Mouse (Mus musculus) thymus, adult 18-20 months (tissue): ENCODE measurements around the gene Itga3.

Source experiments
- DNase-seq, 2 experiments: peaks; one replicate each; pipeline ENCODE4 v3.0.0; 2022; ENCODE audit warnings: mixed read lengths in 2 of 2

The Itga3 gene

DNA sequence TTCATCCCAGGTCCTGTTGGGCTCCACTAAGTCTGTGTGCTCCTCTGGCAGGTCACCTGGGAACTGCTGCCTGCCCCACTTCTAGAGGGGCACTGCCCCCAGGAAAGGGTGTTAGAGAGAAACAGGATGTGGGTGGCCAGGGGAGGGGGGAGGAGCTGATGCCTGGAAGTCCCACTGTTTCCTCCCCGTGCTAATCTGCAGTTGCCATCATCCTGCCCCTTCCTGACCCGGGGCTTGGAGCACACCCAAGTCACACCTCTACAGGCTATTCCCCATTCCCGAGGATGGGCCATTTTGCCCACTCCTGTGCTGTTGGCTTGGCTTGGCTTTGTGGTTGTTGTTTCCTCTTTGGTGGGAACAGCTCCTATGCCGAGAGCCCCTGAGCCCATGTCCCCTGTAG lies 76.1 kb downstream of the Itga3 start:
- peak; percentile 63 to 80 for DNase-seq

DNA sequence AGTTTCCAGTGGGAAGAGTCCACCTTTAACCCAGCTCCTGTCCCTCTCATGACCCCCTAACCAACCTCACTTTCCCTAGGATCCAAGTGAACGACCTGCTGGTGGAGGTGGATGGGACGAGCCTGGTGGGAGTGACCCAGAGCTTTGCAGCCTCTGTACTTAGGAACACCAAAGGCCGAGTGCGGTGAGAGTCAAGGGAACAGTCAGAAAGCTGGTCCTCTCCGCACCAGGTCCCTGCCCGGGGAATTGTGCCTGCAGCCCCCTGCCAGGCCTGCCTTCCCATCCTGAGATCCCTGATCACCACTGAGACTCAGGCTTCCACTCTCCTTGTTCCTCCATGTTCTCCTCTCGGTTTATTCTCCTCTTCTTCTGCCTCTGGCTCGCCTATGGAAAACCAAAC lies 76.5 kb downstream of the Itga3 start:
- DNase-seq = no peak

DNA sequence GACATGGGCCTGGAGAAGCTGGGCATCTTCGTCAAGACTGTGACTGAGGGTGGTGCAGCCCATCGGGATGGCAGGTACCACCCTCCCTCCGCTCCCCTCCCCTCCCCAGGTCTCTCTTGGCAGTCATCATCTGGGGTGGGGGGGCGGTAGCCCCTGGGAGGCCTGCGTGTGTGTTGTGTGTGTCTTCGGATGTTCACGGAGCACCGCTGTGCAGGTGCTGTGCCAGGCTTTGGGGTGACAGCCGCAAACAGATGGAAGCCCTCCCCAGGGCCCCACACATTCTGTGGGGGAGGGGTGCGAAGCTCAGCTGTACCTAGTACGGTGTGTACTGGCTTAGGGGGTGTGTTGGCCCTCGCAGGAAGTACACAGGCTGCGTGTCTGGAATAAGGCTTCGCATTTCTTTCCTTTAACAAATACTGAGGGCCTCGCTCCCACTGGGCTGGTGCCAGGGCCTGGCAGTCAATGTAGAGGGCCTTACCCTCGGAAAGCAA lies 78.5 kb downstream of the Itga3 start:
- DNase-seq = peak; percentile 94 to 97

DNA sequence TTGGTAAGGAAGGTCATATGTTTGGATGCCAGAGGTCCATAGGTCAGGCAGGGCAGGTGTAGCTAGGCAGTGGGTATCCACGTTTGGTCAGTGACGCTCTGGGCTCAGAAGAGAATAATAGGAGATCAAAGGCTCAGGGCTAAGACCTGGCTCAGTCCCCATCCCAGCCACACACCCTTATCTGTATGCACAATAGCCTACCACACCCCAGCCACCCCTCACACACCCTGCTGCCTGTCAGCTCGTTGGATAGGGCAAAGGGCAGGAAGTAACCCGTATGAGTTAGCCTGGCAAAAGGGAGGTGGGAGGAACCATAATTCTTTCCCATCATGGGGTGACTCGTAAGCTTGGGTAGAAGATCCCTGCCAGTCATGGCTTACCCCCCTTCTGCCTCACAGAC lies 79.0 kb downstream of the Itga3 start:
- DNase-seq = no peak

DNA sequence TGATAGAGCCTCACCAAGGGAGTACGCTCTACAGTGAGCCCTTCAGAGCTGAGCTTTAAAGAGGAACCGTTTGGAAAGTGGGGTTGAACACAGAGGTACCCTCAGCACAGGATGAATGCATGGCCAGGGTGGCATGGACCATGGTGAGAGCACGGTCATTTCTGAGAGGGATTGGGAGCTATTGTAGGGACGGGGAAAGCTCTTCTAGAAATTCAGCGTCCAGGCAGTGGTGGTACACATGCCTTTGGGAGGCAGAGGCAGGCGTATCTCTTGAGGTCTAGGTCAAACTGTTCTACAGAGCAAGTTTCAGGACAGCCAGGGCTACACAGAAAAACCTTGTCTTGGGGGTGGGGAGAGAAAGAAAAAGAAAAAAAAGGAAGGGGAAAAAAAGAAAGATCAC lies 79.6 kb downstream of the Itga3 start:
- DNase-seq = no peak

DNA sequence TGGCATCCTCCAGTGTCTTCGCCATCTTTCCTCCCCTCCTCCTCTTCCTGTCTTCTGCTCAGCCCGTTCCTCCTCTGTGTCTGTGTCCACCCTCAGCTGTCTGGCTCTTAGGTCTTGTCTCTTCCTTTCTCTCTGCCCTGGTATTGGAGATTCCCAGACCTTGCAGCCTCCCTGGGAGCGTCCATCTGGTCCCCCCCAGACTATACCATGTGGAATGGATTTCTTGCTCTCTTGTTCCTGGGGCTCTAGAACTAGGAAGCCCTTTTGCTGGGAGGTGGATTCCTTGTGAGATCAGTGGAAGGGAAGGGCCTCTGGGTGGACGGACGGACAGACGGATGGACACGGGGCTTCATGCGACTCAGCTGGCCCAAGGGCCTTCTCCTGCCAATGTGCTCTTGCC lies 80.5 kb downstream of the Itga3 start:
- DNase-seq = no peak

DNA sequence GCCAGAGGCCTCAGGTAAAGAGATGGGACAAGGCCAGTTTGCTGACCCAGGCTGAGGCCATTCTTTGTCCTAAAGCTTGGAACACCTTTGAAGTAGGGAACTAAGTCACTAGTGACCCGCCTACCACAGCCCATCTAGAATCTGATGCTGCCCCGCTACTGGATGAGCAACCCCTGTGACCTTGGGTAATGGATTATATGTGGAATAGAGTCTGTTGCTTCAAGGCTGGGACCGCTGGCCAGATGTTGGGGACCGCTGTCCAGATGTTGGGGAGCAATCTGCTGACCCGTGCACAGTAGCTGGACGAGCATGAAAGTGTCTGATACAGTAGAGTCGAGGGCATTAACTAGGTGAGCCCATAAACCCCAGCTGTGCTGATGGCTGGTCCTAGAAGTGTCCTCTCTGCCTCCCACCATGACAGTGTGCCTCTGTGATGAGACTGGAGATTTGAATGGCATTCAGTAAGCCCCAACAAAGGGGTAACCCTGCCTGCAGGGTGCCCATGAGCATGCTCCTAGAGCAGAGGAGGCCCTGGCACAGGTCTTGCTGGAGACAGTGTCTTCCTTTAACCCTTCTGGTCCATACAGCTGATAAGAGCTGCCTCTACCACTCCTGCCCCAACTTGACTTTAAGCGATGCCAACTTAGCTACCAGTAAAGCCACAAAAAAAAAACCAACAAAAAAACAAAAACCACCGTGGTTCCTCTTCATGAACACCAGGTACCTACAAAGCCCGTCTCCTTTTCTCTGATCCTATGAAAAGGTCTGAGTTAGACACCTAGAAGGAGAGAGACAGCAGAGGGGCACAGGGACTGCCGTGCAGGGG lies 81.4 kb downstream of the Itga3 start:
- DNase-seq = no peak
